Mouse (Mus musculus) intestine, postnatal 0 days (tissue): ENCODE measurements around the gene Krt88. TPM values are rescaled to one million over a fixed set of nuclear protein-coding genes. Genes with fewer than 3 reads are reported as not detected.

Source experiments
- ATAC-seq: fragments of 200-750 bp; cut with Nextera tagmentation; 2 replicates; pipeline ENCODE4 v1.8.0; 2017; ENCODE audit warnings: mild to moderate bottlenecking, moderate TSS enrichment, moderate library complexity
- H3K27ac ChIP-seq: fragments of 300-500 bp; sonication (generic); 2 replicates; pipeline ENCODE4 v1.5.1; 2014; ENCODE audit warnings: mild to moderate bottlenecking, low read depth, low read length, moderate library complexity
- H3K27me3 ChIP-seq: fragments of 300-500 bp; sonication (generic); replicated peaks from 2 replicates; pipeline ENCODE4 v1.6.1; 2014; ENCODE audit warnings: low read length, mixed read lengths; ENCODE audit not compliant: control insufficient read depth, insufficient read depth
- H3K36me3 ChIP-seq: fragments of 300-500 bp; sonication (generic); 2 replicates; pipeline ENCODE4 v1.6.1; 2014; ENCODE audit warnings: mild to moderate bottlenecking, moderate library complexity; ENCODE audit not compliant: control insufficient read depth, insufficient read depth
- H3K4me1 ChIP-seq: fragments of 300-500 bp; sonication (generic); replicated peaks from 2 replicates; pipeline ENCODE4 v1.6.1; 2014; ENCODE audit warnings: antibody characterized with exemption, low read length, mixed read lengths; ENCODE audit not compliant: control insufficient read depth, insufficient read depth
- H3K4me2 ChIP-seq: fragments of 300-500 bp; sonication (generic); replicated peaks from 2 replicates; pipeline ENCODE4 v1.6.1; 2014; ENCODE audit warnings: low read depth, mild to moderate bottlenecking, moderate library complexity
- H3K4me3 ChIP-seq: fragments of 300-500 bp; sonication (generic); 2 replicates; pipeline ENCODE4 v1.5.1; 2014; ENCODE audit warnings: low read depth, low read length
- H3K9ac ChIP-seq: fragments of 300-500 bp; sonication (generic); 2 replicates; pipeline ENCODE4 v1.6.1; 2014; ENCODE audit warnings: mild to moderate bottlenecking, low read depth, low read length
- H3K9me3 ChIP-seq: fragments of 300-500 bp; sonication (generic); 2 replicates; pipeline ENCODE4 v1.6.1; 2016; ENCODE audit warnings: mixed run types; ENCODE audit not compliant: control insufficient read depth
- CTCF ChIP-seq: sonication (generic); IDR thresholded peaks from 2 replicates; pipeline ENCODE4 v1.5.1; 2016; ENCODE audit warnings: low read depth, mild to moderate bottlenecking, control low read depth, antibody characterized with exemption, moderate library complexity
- WGBS: fragments of 180-500 bp; shearing (Covaris S2); extraction: QIAGEN DNeasy Blood & Tissue Kit; methylation state at CpG from one replicate; pipeline ENCODE4 v1.1.7; 2014; 5-methylcytosine and 5-hydroxymethylcytosine counted together
- polyA plus RNA-seq: library from polyadenylated mRNA; unstranded; fragments of >200 nt; fragmentation: Nextera tagmentation; extraction: Ambion mirVana; gene quantifications from 2 replicates; pipeline ENCODE4 v1.2.1, GENCODE M21; 2015

The Krt88 gene
- polyA plus RNA-seq, 1 experiment from 2014 or later, result not detected

GRCm38 (mm10) chr15:101483646-101484045 lies 36.1 kb downstream of the Krt88 start:
- Histone ChIP-seq H3K4me3 (no peak overlapping the region), H3K27me3 (peaks cover 11% of the 10 kb centered on the region), H3K9ac (no peak overlapping the region), H3K9me3 (no peaks in the 10 kb centered on the region), H3K4me2 (no peak overlapping the region), H3K27ac (no peak overlapping the region), H3K36me3 (no peaks in the 10 kb centered on the region), H3K4me1 (no peaks in the 10 kb centered on the region)
- no peak for ATAC-seq
- WGBS, result 94% methylated on average over 1 of the region's 1 CpGs
- no peak for TF ChIP-seq CTCF

GRCm38 (mm10) chr15:101484939-101485338 lies 37.4 kb downstream of the Krt88 start:
- no peak for TF ChIP-seq CTCF
- no peaks in the 10 kb centered on the region for H3K9me3 ChIP-seq
- H3K4me1 ChIP-seq, result no peaks in the 10 kb centered on the region
- no peak overlapping the region for H3K4me3 ChIP-seq
- no peaks in the 10 kb centered on the region for H3K27me3 ChIP-seq
- ATAC-seq, result no peak
- H3K27ac ChIP-seq, result no peak overlapping the region
- H3K36me3 ChIP-seq, result no peaks in the 10 kb centered on the region
- 67% methylated on average over 1 of the region's 1 CpGs for WGBS
- H3K9ac ChIP-seq, result no peak overlapping the region
- no peak overlapping the region for H3K4me2 ChIP-seq

- H3K4me2 ChIP-seq, result no peak overlapping the region
- H3K9me3 ChIP-seq, result no peaks in the 10 kb centered on the region
- H3K4me1 ChIP-seq, result no peaks in the 10 kb centered on the region
- no peak overlapping the region for H3K27ac ChIP-seq
- no peaks in the 10 kb centered on the region for H3K36me3 ChIP-seq
- no peak for TF ChIP-seq CTCF
- H3K27me3 ChIP-seq, result no peaks in the 10 kb centered on the region
- H3K9ac ChIP-seq, result no peak overlapping the region
- no peak for ATAC-seq
- no peak overlapping the region for H3K4me3 ChIP-seq
- 88% methylated on average over 11 of the region's 11 CpGs for WGBS
These were observed 38.5 kb downstream of the Krt88 start for GRCm38 (mm10) chr15:101485911-101486635.

- no peak within 1 kb of the TSS for H3K4me2 ChIP-seq
- no peak for TF ChIP-seq CTCF
- H3K27ac ChIP-seq, result no peak within 1 kb of the TSS
- H3K9me3 ChIP-seq, result no peaks in the 10 kb centered on the region
- H3K27me3 ChIP-seq, result no peaks in the 10 kb centered on the region
- no peaks in the 10 kb centered on the region for H3K4me1 ChIP-seq
- H3K36me3 ChIP-seq, result no peaks in the 10 kb centered on the region
- ATAC-seq, result no peak
- no peak within 1 kb of the TSS for H3K9ac ChIP-seq
- WGBS, result 60% methylated on average over 6 of the region's 6 CpGs
- no peak within 1 kb of the TSS for H3K4me3 ChIP-seq
These were observed 43.9 kb downstream of the Krt88 start, which contains the start of gene Krt83 for GRCm38 (mm10) chr15:101491431-101491830. Gene Krt83, minus strand, starts transcription at chr15:101491512.

- Histone ChIP-seq H3K27ac (no peak overlapping the region), H3K27me3 (no peaks in the 10 kb centered on the region), H3K4me2 (no peak overlapping the region), H3K36me3 (no peaks in the 10 kb centered on the region), H3K9me3 (no peaks in the 10 kb centered on the region), H3K9ac (no peak overlapping the region), H3K4me3 (no peak overlapping the region), H3K4me1 (no peaks in the 10 kb centered on the region)
- TF ChIP-seq CTCF, result no peak
- 40% methylated on average over 8 of the region's 8 CpGs for WGBS
- no peak for ATAC-seq
These were observed 45.2 kb downstream of the Krt88 start for GRCm38 (mm10) chr15:101492718-101493117.

GRCm38 (mm10) chr15:101493713-101494112 lies 46.2 kb downstream of the Krt88 start:
- no peak for TF ChIP-seq CTCF
- no peaks in the 10 kb centered on the region for H3K9me3 ChIP-seq
- WGBS, result 91% methylated on average over 6 of the region's 6 CpGs
- no peaks in the 10 kb centered on the region for H3K36me3 ChIP-seq
- no peak overlapping the region for H3K4me3 ChIP-seq
- no peak overlapping the region for H3K4me2 ChIP-seq
- ATAC-seq, result no peak
- H3K9ac ChIP-seq, result no peak overlapping the region
- no peak overlapping the region for H3K27ac ChIP-seq
- H3K4me1 ChIP-seq, result no peaks in the 10 kb centered on the region
- H3K27me3 ChIP-seq, result no peaks in the 10 kb centered on the region
